Mouse (Mus musculus) myocyte (in vitro differentiated cells): Measurements from ENCODE around the gene Ppfibp1.

Experiments used
- MAX ChIP-seq: IDR thresholded peaks from one replicate; pipeline ENCODE4 v1.6.1; 2011; ENCODE audit warnings: low read depth, mild to moderate bottlenecking, control low read depth
- POLR2A ChIP-seq: IDR thresholded peaks from one replicate; pipeline ENCODE4 v1.6.1; 2011; ENCODE audit warnings: low read depth, mild to moderate bottlenecking, control low read depth, moderate library complexity; ENCODE audit not compliant: insufficient read length

GRCm38 (mm10) chr6:147059326-147059725, 171.0 kb downstream of the Ppfibp1 start:
- no peak for TF ChIP-seq POLR2A
- no peak for TF ChIP-seq MAX
